Mouse (Mus musculus) cerebellum, postnatal 25 days (tissue): Measurements from ENCODE around the gene Neurog2.
A peak's percentile ranks its signal among the peaks of the same experiment; 100 is the strongest.

Source experiments
- DNase-seq, 2 experiments: peaks; one replicate each; pipeline ENCODE4 v3.0.0; 2021; ENCODE audit warnings: mixed read lengths in 2 of 2

The Neurog2 gene

GRCm38 (mm10) chr3:127633080-127634032, at the start of gene Neurog2:
TSS of gene Neurog2 (plus strand) at chr3:127633135.
- DNase-seq = peak; percentile 44 to 51

DNA sequence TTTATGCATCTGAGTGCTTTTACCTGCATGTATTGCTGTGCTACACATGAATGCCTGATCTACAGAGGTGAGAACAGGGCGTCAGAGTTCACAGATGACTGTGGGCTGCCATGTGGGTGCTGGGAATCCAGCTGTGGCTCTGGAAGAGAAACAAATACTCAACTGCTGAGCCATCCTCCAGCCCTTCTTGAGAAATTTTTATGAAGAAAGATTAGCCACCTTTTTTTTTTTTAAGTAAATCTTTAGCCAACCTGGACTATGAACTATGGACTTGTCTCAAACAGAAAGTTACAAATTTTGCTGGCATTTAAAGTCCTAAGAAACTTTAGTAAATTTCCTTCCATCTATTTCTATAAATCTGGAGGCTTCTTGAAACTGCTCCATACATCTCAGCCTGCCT, 35.8 kb upstream of the Neurog2 start:
- DNase-seq = no peak

GRCm38 (mm10) chr3:127608109-127608508, 24.8 kb upstream of the Neurog2 start:
- DNase-seq = no peak

- DNase-seq = peak; percentile 66 to 75
Measured at GRCm38 (mm10) chr3:127625296-127625695, 7.6 kb upstream of the Neurog2 start.

GRCm38 (mm10) chr3:127625701-127626399, 7.1 kb upstream of the Neurog2 start:
- peak in 1 of 2 experiments; percentile 22 for DNase-seq

GRCm38 (mm10) chr3:127626524-127626923, 6.4 kb upstream of the Neurog2 start:
- DNase-seq = no peak

GRCm38 (mm10) chr3:127627151-127627955, 5.6 kb upstream of the Neurog2 start:
- DNase-seq = no peak

DNA sequence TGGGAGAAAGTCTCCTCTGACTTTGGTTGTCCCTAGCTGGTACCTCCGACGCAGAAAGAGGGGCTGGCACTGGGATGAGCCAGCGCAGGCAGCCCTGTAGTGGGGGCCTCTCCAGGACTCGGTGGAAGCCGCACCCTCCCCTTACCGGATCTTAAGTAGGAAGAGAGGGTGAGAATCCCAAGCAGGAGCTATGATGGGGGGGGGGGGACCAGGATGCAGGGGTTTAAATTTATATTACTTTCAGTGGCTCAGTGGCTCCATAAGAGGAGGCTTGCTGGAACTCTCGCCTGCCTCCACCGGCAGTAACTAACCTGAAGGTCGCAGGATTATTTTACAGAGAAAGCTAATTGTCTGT, 5.0 kb upstream of the Neurog2 start:
- DNase-seq = no peak

GRCm38 (mm10) chr3:127628311-127629184, 4.4 kb upstream of the Neurog2 start:
- no peak for DNase-seq

DNA sequence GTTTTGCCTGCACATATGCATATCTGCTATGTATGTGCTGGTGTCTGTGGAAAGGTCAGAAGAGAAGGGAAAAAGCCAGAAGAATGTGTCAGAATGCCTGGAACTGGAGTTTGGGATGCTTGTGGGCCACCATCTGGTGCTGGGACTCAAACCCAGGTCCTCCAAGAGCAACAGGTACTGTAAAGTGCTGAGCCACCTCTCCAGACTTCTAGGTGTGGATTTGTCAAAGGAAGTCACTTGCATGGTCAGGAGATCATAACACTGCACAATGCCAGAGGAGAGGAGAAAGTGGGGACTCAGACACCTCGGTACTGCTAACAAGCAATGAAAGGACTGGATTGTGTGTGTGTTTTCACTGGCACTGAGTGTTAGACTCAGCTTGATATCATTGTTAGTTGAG, 2.7 kb upstream of the Neurog2 start:
- no peak for DNase-seq

DNA sequence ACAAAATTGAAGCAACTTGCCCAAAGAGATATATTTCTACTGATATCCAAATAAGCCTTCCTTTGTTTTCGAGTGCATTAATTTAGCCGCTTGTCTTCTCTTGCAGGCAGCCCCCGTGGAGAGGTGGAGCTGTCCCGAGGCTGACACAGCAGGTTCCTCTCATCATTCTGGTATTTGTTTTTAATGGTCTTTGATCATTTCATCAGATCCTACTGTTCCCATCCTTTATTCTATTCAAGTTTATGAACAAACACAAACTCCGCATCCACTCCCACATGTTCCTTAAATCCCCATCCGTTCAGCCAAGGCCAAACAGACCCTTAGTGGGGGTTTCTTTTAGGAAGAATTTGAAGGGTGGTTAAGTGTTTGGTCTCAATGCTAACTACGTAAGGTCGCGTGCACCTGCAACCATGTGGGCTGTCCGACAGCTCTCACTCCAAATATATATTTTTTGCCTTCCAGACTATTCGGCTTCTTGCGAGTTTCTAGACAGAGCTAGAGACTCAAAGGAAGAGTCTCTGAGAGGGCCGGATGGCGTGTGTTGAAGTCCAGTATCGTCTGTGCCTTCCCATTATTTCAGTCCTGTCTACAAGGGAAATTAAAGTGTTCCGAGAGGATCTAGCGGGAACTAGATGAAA, 2.1 kb upstream of the Neurog2 start:
- DNase-seq = no peak

DNA sequence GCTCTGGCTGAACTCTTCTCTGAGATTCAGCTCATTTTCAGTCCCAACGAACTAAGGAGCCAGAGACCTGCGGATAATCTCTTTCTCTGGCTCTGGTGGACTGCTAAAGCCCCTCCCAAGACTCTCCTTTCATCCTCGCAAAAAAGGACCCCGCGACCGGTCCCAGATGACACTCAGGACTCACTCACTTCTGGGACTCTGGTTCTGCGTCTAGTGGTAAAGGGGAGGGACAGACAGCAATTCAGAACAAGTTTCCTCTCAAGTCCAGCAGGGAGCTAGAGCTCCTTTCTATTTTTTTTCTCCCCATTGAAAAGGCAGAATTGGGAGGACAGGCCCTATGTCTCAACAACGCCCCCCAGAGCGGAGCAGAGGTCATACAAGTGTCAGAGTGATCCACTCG, 1.4 kb upstream of the Neurog2 start:
- no peak for DNase-seq

GRCm38 (mm10) chr3:127632531-127632930, 404 bp upstream of the Neurog2 start:
- peak; percentile 32 to 34 for DNase-seq

- peak; percentile 79 to 86 for DNase-seq
Measured at GRCm38 (mm10) chr3:127634101-127634983, 1.4 kb downstream of the Neurog2 start.

DNA sequence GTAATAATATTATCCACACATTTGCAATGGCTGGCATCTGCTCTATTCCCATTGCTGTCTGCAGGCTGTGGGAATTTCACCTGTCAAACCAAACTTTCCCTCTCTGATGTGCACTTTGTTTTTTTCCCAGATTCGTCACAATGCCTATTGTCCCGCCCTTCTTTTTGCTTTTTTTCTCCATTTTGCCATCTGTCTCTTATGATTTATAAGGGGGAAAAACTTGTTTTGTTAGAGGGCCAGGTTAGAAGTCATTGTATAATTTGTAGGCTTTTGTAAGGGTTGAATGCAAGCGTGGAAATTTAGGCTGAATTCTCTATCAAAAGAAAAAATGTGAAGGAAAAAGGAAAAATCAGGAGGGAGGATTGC, 2.0 kb downstream of the Neurog2 start:
- DNase-seq = no peak

DNA sequence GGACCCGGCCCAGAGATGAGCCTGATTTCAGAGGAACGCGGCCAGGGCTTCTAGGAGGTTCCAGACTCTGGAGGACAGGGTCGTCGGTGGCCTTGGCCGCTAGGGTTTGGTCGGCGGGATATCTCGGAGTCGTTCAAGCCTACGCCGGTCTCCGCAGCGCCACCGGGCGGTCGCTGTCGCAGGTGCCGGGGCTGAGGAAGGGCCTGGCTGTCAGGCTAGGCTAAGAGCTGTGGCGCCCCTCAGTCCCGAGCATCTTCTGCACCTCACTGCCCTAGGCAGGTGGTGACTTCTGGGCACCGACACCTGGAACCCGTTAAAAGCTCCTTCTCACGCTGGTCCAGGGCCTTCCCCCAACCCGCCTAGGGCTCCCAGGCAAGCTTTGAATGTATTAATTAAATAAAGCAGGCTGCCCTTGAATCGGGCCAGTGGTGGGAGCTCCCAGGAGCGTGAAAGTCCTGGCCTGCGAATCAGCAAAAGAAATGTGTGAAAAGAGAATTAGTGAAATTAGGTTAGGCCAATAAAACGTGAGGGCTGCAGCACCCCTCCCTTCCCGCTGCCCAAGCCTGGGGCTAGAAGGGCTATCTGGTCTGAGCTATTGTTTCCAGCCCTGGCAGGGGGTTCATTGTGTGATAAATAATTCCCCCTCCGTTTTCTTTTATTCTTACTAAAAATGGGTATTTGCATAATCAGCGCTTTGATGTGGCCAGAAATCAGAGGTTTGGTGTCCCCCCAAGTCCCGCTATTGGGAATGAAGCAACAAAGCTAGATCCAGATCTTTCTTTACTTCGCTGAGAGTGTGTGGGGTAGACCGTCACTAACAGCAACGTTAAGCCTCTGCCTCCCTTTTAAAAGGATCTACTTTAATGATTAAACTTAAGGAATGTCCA, 7.2 kb downstream of the Neurog2 start:
- DNase-seq = peak in 1 of 2 experiments; percentile 62

- DNase-seq = no peak
Measured at GRCm38 (mm10) chr3:127640762-127641700, 8.1 kb downstream of the Neurog2 start.

GRCm38 (mm10) chr3:127642211-127642610, 9.3 kb downstream of the Neurog2 start:
- DNase-seq = no peak
